Mouse (Mus musculus) left cerebral cortex, postnatal 25 days (tissue): ENCODE data around the gene Neb. TPM values are rescaled to one million over a fixed set of nuclear protein-coding genes. Genes with fewer than 3 reads are reported as not detected.
A peak's percentile ranks its signal among the peaks of the same experiment; 100 is the strongest.

ENCODE experiments used
- DNase-seq, 2 experiments: peaks; one replicate each; pipeline ENCODE4 v3.0.0; 2022; ENCODE audit warnings: low spot score in 2 of 2, mixed read lengths in 1 of 2
- intact Hi-C: fragments of 180-260 bp; cut with DNase I; formaldehyde crosslinking; loops from one replicate; pipeline ENCODE4 v1.15.1; 2025
- total RNA-seq, 2 experiments: library from RNA; stranded (reverse); gene quantifications; 2 replicates each; pipeline ENCODE4 v1.2.3; 2021

The Neb gene
- total RNA-seq, 2 experiments from 2014 or later = 0.99 to 1.1 TPM

GRCm38 (mm10) chr2:52386037-52386436, 7.8 kb upstream of the Neb start:
- no peak for DNase-seq
- intact Hi-C loops = loop anchor here (5.0 kb wide), 1 partner anchor 74 kb away; no protein-coding TSS in a partner anchor

DNA sequence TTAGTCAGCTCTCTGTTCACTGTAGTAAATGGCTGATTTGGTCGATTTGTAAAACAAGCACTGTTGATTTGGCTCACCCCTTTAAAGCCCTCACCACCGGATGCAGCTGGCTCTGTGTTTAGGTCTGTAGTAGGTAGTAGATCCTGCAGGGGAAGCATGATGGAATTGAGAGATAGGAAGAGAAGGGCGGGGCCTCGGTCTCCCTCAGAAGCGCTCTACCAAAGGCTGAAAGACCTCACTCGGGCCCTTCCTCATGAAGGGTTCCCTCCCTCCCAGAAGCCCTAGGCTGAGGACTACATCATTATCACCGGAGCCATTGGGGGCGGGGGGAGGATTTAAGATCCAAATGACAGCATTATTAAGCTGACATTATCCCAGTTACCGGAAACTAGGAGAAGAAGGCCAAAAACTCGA, 581 bp upstream of the Neb start:
- peak in 1 of 2 experiments; percentile 23 for DNase-seq
- intact Hi-C loops = no loop called here

DNA sequence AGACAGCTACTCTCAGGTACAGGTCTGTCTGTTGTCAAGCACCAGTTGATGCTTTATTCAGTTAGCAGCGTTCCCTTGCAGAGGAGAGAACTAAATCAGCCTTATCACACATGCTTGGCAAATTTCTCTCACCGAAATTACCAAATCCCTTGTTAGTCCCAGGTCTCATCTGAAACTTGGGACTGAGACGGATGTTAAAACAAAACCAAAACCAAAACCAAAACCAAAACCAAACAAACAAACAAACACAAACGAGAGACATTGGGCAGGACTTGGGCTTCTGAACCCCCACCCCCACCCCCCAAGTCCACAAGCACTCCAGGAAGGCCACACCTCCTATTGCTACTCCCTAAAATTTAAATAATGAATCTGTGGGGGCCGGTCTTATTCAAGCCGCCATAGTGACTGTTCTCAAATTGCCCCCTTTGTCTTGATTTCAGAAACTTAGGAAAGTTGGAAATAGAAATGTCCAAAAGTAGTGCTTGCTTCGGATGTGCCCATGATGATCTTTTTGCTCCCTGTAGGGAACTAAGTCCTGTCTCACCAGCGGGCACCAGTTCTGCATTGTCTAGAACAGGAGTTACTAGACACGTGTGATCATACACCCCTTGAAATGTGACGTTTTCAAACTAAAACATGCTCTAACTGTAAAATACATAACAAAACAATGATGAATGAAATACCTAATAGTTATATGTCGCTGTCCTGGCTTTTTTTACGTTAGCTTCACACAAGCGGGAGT, 397 bp downstream of the Neb start:
- DNase-seq = no peak
- intact Hi-C loops = no loop called here

DNA sequence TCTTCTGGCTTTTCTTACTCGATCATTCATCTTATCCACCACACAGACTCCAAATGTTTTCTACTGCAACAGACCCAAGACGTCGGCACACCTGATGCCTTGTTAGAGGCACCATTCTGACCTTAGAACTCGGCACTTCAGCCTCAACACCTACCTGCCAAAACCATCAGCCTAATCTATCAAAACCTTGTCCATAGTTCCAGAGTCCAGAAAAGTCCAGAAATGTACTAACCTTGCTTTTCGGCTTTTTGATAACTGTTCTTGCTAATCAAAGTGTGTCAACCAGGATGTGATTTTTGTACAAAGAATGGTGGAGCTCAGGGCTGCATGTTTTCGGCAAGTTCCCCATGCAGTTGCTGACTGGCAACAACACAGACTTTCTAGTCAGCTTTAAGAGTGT, 3.6 kb downstream of the Neb start:
- intact Hi-C loops = no loop called here
- DNase-seq = no peak

DNA sequence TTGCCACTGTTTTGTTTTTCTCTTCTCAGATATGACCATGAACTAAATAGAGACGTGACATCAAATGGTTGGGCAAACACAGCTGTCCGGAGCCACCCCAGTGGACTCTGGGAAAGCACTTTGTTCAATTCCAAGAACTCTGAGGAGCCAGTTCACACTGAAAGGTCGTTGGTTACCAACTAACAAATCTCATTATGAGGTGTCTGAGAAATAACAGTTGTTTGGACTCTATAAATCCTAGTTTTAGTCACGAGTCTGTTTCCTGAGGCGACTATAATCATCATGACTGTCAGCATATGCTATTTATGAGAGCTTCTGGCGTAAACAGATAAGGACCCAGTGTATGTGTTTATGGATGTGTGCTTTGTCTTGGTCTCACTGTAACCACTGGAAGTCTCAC, 5.8 kb downstream of the Neb start:
- intact Hi-C loops = no loop called here
- DNase-seq = no peak

DNA sequence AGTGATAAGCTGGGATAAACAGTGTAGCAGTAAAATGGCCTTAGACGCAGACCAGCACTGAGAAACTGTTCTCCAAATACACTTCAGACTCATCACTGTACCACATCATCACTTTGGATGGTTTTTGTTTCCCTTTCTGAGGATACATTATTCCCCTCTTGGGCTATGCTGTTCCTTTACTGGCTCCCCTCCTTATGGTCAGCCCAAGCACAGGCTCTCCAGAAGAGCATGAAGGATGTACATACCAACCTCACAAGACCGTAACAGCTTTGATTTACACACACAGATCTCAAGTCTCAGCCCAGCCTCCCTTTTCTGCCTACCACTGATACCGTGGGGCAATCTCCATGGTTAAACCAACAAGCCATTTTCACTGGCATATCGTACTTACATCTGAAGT, 6.2 kb downstream of the Neb start:
- intact Hi-C loops = no loop called here
- DNase-seq = no peak

GRCm38 (mm10) chr2:52371066-52371465, 7.2 kb downstream of the Neb start:
- DNase-seq = no peak
- intact Hi-C loops = no loop called here

- no peak for DNase-seq
- intact Hi-C loops = no loop called here
Observed at GRCm38 (mm10) chr2:52369622-52370021, 8.7 kb downstream of the Neb start.

DNA sequence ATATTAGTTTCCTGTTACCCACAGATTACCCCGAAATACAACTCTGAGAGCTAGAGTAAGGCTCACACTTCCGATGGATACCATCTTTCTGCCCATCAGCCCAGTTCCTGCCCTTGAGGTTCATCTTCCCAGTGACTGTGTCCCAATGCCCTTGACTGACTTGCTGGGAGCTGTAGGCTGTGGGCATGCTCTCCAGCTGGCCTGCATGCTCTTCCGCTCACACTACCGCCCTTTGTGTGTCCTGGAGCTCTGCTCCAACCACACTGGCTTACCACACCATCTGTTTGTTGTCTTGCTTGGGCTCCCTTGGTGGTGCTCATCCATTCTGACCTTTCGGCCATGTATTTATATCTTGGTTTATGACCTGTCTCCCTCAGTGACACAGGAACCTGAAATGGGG, 10.6 kb downstream of the Neb start:
- DNase-seq = no peak
- intact Hi-C loops = no loop called here

- DNase-seq = peak; percentile 12 to 24
- intact Hi-C loops = no loop called here
Observed at GRCm38 (mm10) chr2:52367248-52367647, 11.0 kb downstream of the Neb start.

DNA sequence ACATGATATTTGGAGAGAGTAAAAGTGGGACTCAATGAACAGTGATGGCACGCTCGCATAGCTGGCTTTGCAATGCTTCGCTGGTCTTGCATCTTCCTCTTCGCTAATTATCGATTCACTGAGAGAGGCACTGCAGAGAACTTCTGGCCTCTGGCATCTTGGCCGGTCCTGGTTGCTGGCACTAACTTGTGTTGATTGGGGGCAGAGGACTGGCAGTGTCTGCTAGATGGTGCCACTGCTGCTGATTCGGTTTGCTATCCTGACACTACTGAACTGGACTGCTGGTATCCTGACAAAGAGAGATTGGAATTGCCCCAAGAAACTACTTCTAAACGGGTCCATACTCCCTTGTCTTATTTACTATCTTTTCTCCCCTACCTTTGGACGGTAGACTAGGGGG, 17.2 kb downstream of the Neb start:
- intact Hi-C loops = no loop called here
- DNase-seq = no peak

DNA sequence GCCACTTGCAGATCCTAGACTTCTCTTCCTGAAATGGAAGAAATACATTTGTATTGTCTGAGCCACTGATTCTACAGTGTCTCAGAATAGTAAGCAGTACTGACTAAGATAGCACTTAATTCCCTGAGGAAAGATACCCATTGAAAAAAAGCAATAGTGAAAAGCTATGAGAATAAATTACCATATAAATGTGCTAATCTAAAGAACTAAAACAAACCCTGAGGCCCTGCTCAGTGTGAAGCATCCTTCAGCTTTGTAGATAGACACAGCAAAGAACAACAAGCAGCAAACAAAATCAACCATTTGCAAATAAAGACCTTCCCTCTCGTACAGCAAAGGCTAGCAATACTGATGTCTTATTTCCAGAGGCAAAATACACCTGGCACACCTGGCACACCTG, 18.6 kb downstream of the Neb start:
- intact Hi-C loops = no loop called here

GRCm38 (mm10) chr2:52358156-52358555, 20.1 kb downstream of the Neb start:
- no peak for DNase-seq
- intact Hi-C loops = no loop called here

More for the DNA sequence above, 18.6 kb downstream of the Neb start:
- DNase-seq = no peak

GRCm38 (mm10) chr2:52351029-52351428, 27.2 kb downstream of the Neb start:
- intact Hi-C loops = no loop called here
- DNase-seq = no peak

DNA sequence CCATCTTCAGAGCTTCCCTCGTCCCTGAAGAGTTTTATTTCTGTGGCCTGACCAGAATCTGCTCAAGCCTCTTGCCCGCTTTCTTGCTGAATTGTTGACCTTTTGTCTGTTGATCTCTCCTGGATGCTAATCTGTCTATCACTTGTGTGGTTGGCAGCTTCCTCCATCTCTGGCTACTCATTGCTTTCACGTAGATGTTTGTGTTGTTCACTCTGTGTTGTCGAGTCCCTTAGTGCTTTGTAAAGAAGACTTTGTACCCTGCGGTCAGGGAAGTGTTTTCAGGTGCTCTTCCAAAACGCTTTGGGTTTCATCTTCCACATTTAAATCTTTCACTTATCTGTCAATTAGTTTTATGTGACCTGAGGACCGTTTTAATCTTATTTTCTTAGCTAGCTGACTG, 37.3 kb downstream of the Neb start:
- intact Hi-C loops = no loop called here
- DNase-seq = no peak

DNA sequence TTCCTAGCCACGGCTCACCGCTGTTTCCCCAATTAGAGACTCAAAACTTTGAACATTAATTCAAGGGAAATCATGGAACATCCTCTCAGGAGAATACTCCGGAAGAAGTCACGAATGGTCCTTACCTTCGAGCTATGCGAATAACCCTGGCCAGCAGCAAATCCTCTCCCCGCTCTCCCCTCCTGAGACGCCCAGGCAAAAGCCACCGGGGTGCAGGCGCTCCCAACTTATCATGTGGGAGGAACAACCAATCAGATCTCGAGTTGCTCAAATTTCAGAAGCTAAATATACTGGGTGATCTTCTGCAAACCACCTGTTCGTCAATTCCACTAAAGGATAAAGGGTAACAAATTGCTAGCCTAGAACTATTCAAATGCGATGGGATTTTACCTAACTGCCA, 42.7 kb downstream of the Neb start:
- intact Hi-C loops = no loop called here

GRCm38 (mm10) chr2:52335087-52335486, 43.2 kb downstream of the Neb start:
- intact Hi-C loops = no loop called here
- DNase-seq = no peak

More for the DNA sequence above, 42.7 kb downstream of the Neb start:
- DNase-seq = no peak

GRCm38 (mm10) chr2:52333535-52333934, 44.7 kb downstream of the Neb start:
- DNase-seq = no peak
- intact Hi-C loops = no loop called here

- no peak for DNase-seq
- intact Hi-C loops = no loop called here
Observed at GRCm38 (mm10) chr2:52331761-52332160, 46.5 kb downstream of the Neb start.

DNA sequence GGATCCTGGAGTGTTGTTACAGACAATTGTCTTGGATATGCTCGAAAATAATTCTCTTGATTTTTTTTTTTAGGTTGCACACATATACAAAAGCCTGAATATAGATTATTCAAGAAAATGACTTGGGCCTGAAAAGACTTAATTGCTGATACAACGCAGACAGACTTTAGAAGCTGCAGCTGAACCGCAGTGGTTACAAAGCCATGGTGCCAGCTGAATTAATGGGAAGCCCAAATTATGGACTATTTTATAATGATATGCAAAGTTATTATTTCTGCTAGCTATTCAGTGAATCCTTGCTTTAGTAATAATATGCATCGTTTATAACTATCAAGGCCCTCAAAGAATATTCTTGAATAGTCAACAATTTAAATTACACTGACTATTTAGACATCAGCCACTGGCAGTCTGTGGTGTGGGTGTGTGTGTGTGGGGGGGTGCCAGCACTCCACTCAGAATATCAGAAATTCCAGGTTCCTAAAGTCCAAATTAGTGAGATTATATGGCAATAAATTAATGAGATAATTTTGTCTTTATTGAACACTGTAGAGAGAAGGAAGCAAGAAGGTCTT, 50.9 kb downstream of the Neb start:
- intact Hi-C loops = no loop called here

DNA sequence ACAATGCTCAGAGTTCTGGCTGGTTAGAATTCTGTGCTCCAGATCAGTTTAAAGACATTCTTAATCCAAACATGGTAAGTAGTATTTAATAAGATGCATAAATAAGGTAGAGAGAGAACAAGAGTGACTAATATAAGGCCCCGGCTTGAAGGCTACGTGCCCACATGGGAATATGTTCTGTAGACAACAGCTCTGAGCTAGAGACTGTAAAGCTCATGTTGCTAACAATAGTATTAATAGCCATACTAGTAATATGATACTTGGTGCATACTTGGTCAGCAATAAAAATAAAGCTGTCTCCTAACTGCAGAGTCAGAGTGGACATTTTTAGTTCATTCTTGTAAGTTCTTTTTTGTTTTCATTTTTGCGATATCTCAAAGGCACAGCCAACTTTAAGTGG, 56.4 kb downstream of the Neb start:
- intact Hi-C loops = no loop called here
- no peak for DNase-seq

More for the DNA sequence above, 50.9 kb downstream of the Neb start:
- no peak for DNase-seq

DNA sequence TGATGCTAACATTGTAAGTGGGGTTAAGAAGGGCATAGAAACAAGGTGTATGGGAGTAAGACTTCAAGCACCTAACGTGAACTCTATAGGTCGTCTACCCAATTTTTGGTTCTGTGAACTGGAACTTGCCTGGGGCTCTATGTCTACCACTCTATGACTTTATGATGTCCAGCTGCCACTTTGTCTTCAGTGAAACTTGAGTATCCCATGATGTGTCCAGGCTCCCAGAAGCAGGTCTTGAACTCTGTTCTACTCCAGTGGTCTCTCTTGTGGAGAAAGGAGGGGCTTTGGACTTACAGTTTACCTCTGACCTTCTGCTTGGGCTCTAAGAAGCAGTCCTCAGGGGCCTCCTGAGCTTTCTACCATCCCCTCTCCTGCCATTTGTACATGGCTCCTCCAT, 58.1 kb downstream of the Neb start:
- no peak for DNase-seq
- intact Hi-C loops = no loop called here
